Mouse (Mus musculus) layer of hippocampus, adult 2 months (tissue): ENCODE measurements at regions not wholly inside any gene's neighbourhood (a gene's known extent, or its start where the extent isn't known, plus 50 kb on each side); places are given as distances from the start of the nearest gene placed in this dataset.
A peak's percentile ranks its signal among the peaks of the same experiment; 100 is the strongest.

Source experiments
- DNase-seq, 2 experiments: peaks; one replicate each; pipeline ENCODE4 v3.0.0; 2022; ENCODE audit warnings: low spot score in 2 of 2
- H3K27ac ChIP-seq: fragments of 200-600 bp; 2 replicates; pipeline ENCODE4 v1.8.1; 2022
- H3K4me3 ChIP-seq: fragments of 200-600 bp; 2 replicates; pipeline ENCODE4 v1.8.1; 2022; ENCODE audit warnings: mild to moderate bottlenecking
- CTCF ChIP-seq: fragments of 200-600 bp; conservative IDR thresholded peaks from 2 replicates; pipeline ENCODE4 v1.8.1; 2022; ENCODE audit warnings: antibody characterized with exemption, mild to moderate bottlenecking, moderate library complexity

GRCm38 (mm10) chr1:4722333-4722931, 85.3 kb upstream of the Gm37988 start:
- H3K4me3 ChIP-seq = no peak overlapping the region
- no peak for TF ChIP-seq CTCF
- 0 out of 2 replicates have a peak overlapping the region, but pooled peaks have one; percentile 36 for H3K27ac ChIP-seq
- no peak for DNase-seq
